Mouse (Mus musculus): ENCODE measurements around the gene Grid2.

GRCm38 (mm10) chr6:64648196-64648595, 1392.5 kb downstream of the Grid2 start:
- no peak for TF ChIP-seq GATA1 (IDR thresholded peaks at IDR 0.05; ENCODE audit: borderline replicate concordance, low read length)
- TF ChIP-seq FLI1 (IDR thresholded peaks at IDR 0.05; ENCODE audit: low read length), result no peak

Data from megakaryocyte, embryonic 14.5 days (primary cell).